Mouse (Mus musculus) thymus, postnatal 10 days (tissue): ENCODE measurements around the gene Lrrk1.

Source experiments
- DNase-seq, 2 experiments: peaks; one replicate each; pipeline ENCODE4 v3.0.0; 2021; ENCODE audit warnings: low spot score in 2 of 2

The Lrrk1 gene

DNA sequence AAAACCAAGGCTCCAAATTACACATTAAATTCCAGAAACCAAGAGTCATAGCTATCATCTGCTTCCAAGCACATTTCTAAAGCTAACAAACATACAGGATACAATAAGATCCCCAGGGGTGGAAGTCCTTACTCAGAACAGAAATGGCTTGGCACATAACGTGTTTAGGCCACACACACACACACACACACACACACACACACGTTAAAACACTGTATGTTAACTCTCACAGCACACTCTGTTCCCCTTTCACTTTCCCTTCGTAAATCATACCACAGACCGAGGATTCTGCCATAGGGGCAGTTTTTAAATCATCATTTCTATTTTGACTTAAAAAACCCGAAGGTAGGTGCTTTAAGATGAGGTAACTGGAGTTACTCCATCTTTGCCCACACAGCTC is 3.9 kb downstream of the Lrrk1 start:
- DNase-seq: no peak

DNA sequence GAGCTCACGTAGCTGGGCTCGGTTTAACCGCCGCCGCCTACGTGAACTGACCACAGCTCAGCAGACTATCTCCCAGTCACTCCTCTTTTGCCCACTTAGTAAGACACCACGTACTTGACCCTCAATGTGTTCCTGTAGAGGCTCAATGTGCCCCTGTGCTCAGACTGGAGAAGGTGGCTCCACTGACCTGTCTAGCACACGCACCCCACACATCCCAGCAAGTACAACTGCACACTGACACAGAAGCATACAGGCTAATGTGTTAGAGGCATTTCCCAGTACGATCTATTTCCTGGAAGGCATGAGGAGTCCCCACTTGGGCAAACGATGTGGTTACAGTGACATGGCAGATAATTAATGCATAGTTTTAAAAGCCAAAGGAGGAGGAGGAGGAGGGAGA is 11.6 kb downstream of the Lrrk1 start:
- DNase-seq: no peak

DNA sequence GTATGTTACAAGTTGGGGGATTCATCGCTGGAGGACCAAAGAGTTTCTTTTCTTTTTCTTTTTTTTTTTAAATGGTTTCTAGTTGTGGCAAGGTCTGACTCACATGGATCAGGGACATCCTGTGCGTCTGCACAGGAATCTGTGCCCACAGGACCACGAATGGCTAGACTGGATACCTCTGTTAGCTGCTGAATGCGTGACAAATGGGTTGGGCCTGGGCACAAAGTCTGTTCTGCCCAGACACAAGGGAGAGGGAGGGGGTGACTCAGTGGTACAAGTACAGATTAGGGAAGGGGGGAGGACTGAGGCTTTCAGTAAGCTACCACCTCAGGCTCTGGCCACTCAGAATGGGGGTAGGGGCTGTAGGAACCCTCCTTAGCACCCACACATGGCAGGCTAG is 12.4 kb downstream of the Lrrk1 start:
- no peak for DNase-seq

DNA sequence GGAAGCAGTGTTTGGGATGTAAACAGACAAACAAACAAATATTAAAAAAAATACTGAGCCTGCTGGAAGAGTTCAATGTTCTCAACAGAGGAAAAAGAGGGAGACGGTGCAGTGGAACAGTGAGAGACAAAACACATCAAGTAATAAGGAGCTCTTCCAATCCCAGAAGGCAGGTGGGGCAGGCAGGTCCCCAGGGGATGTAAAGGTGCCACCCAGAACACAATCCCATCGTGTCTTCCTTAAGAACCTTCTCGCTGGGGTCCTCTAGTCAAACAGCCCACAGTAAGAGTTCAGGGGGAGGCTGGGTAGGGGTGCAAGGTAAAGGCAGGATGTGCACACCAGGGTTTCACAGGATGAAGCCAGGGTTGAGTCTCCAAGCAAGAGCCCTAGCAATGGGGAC is 14.8 kb downstream of the Lrrk1 start:
- DNase-seq: no peak

DNA sequence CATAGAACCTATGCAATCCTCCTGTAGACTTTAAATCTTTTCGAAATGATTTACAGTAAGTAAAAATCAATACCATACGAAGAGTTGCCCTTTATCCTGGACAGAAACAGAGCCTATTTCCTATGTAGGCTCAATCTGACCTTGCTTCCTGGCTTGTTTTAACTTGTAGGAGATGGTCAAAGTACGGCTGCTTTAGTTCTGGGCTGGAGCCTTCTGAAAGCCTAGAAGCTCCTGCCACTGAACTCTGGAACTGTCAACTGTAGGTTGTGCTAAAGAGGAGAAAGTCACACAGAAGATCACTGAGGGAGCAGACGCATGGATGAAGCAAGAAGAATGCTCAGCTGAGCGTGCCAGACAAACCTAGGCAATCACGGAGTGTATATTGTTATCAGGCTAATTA is 17.2 kb downstream of the Lrrk1 start:
- DNase-seq: no peak

DNA sequence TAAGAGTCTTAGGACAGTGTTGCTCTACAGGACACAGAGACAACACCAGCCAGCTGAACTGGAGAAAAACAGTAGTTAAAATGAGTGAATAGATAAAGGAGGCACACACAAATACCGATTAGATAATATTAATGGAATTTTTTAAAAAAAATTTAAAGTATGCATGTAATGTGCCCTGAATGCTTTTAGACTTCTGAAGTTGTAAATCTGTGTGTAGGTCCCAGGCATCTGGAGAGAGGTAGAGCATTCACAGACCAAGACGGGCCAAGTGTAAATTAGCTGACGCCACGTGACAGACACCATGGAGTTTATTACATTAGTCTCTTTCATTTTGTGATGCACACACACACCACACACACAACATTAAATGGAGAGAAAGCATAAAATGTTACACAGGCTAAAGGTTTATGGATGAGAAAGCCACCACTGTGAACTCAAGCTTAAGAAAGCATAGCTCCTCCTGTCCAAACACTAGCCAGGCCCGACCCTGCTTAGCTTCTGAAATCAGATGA is 18.2 kb downstream of the Lrrk1 start:
- DNase-seq: no peak

DNA sequence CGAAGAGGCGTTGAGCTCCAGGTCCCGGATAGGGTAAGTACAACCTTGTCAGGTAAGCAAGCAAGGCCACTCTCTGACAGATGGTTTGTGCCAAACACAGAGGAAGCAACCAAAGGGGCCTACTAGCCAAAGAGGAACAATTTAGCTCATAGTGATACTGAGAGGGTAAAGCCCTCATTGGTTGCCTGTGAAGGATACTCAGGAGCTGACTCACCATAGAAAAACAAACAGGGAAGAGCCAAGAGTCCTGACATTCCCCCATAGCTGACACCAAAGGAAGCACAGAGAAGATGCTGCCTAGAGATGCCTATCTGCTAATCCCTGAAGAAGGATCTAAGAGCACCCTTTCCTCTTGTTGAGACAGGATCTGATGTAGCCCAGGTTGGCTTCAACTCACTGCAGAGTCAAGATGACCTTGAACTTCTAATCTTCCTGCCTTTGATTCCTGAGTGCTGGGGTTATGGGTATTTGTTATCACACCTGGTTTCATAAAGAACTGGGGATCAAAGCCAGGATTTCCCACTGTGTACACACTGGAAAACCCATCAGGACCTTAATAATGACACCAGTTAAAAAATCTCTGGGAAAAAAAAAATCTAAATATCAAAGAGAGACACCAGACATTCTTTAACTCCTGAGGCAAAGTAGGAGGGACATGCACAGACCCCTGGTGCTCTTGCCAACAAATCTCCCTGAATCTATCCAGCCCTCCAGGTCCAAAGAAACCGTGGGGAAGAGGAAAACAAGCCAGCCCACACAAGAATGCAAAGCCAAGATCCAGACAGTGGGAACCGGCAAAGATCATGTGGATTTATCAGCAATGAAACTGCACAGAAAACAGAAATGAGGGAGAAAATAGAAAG is 18.8 kb downstream of the Lrrk1 start:
- no peak for DNase-seq

DNA sequence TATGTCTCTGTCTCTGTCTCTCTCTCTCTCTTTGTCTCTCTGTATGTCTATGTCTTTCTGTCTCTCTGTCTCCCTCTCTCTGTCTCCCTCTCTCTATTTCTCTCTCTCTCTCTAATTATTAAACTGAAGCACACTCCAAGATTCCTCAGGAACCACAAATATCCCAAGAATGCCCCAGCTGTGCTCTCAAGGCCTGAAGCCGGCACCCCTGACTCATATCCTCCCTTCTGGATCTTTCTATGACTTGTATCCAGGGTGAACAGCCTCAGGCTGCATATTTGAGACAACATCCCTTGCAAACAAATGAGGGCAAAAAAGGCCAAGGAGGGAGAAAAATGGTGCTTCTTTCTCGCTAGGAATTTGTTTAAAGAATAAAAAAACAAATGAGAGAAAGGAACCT is 22.2 kb downstream of the Lrrk1 start, which contains the start of gene Gm10974:
Gene Gm10974 (plus strand): TSS at position 2 of the 400 bp plus-strand sequence.
- DNase-seq: no peak

DNA sequence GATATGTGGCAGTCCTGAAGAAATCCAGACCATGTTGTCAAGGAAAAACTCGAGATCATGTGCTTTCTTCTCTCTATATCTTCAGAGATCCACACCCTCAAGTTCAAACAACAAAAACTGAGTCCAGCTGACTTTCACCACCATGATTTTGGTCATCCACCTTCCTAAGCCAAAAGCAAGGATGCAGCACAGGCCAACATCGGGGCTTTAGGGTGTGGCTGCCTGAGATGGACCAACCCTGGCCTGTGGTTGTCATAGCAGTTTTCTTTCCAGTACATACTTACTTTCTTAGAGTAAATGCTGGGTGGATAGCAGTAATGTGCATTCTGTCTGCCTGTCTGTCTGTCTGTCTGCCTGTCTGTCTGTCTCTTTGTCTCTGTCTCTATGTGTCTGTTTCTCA is 22.7 kb downstream of the Lrrk1 start:
- no peak for DNase-seq

DNA sequence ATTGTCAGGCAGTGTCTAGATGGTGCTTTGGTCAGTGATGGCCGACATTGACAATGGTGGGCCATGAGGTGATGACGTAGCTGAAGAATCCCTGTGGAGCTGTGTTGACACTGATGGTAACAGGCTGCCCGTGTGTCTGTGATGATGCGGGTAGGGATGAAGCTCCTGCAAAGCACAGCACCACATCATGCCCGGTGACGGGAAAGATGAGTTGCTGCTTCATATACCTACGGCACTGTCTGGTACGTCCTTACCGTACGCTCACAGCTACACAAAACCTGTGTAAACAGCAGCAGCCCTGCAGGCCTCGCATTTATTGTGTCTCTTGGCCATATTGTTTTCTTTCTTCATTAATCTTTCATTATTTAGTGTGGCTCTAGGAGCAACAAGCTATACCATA is 23.7 kb downstream of the Lrrk1 start:
- DNase-seq: no peak

DNA sequence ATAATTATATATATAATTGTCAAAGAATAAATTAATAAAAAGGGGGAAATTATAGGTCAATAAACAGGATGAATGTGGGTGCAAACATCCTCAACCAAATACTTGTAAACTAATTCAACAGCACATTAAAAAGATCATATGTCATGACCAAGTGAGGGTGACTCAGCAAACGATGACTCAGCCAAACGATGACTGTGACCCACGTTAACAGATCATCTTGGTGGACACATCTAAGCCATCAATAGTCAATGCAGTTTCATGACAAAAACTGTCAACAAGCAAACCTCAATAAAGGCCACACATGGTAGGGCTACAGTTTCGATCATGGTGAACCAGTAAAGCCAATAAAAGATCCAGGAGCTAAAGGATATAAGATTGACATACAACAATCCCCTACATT is 29.1 kb downstream of the Lrrk1 start:
- DNase-seq: no peak

DNA sequence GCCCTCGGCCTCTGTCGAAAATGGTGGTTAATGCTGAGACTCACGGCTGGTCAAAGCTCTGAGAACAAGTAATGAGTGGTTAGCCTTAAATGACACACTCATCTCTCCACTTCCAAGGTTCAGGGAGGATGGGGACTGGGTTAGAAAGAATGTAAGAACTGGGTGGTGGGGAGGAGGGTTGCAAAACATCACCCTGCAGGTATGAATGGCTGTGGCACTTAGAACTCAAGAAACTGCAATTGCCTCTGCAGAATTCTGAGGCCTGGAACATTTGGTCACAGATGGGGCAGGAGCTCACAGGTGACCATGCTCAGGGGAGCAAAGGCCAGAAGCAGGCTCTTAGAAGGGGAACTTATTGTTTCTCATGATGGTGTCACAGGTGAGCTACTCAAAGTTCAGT is 29.7 kb downstream of the Lrrk1 start:
- DNase-seq: no peak

DNA sequence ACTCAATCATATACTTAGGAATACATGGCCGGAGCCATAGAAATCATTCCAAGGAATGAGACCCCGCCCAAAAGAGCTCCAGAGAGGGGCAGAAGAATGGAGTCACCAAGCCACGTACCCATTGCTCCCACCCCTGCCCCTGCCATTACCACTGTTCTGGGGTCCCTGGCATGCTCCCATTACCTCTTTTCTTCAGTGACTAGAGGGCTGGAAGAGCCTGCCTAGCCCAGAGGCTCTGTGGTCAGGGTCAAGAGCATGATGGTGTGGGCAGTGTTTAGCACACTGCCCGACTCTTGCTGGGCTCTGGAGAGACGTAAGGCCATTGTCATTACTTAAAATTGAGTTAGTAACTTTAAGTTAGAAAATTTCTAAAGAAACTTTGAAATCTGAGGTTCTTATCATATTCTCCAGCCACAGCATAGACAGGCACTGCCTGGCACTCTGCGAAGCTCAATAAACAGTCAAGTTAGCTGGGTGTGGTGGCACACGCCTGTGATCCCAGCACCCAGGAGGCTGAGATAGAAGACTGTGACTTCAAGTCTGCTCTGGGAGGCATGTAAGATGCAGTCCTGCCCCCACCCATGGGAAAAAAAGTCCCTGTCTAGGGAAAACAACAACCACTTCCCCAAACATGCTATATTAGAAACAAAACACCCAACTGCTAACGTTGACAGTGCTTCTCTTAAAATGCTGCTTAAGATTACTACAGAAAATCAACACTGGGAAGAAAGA is 32.2 kb downstream of the Lrrk1 start:
- DNase-seq: no peak

DNA sequence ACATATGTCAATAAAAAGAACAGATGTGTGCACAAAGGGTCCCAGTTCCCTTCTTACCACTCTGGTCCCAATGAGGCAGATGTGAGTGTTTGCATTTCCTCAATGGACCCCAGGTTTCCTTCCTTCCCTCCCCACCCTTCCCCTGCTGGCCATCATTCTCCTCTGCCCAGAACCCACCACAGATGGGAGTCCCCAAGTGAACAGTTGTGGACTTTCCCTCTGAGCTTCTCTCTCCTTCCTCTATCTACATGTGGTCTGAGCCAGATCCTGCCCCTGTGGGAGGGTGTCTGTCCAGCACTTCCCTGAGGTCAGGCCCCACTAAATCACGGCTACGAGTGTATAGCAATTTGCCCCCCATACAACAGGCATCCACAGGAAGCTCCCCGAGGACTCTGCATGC is 33.2 kb downstream of the Lrrk1 start:
- DNase-seq: no peak

DNA sequence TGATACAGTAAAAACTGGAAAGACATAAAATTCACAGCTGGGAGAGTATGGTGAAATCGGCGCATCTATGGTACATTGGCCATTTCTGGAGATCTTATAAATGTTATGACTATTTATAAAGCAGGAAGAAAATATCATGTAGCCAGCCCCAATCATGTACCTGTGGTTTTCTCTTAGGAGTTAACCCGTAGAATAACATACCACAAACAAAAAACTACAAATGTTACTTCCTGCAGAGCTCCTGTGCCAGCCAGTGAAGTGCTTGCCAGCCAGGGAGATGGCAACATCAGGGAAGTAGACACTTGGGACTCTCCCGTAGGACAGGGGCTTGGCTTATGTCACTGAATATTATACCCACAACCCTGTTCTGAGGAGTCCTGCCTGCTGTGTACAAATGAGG is 37.1 kb downstream of the Lrrk1 start:
- DNase-seq: no peak

DNA sequence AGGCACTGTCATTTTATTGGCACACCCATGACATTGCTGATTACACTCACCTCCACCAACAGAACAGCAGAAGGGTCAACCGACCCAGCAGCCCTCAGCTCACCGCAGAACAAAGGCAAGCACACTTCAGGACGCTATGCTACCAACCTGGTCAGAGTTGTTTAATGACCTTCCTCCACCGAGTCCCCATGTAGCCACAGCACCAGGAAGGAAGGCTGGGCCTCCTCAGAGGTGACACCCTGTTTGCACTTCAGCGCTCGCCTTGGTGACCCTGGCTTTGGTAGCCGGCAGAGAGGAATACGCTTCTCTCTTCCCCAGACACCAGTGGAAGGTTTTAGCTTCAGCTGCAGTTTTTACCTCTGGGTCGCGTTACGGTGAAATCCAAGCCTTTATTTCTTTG is 38.5 kb downstream of the Lrrk1 start:
- no peak for DNase-seq

DNA sequence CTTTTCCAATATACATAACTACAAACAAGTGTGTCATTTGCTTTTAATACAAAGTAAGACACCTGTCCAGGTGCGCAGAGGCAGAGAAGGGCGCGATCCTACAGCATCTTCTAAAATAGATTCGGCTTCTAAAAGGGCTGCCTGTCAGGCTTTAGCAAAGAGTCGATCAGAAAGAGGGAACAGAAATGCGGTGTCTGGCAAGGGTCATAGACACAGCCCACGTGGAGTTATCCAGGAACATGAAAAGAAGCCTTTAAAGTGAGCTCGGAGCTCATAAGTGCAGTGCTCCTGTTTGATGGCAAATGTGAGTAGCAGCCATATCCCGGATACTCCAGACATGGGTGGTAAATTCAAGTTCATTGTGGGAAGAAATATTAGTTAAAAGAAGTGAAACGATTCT is 39.6 kb downstream of the Lrrk1 start:
- DNase-seq: no peak

DNA sequence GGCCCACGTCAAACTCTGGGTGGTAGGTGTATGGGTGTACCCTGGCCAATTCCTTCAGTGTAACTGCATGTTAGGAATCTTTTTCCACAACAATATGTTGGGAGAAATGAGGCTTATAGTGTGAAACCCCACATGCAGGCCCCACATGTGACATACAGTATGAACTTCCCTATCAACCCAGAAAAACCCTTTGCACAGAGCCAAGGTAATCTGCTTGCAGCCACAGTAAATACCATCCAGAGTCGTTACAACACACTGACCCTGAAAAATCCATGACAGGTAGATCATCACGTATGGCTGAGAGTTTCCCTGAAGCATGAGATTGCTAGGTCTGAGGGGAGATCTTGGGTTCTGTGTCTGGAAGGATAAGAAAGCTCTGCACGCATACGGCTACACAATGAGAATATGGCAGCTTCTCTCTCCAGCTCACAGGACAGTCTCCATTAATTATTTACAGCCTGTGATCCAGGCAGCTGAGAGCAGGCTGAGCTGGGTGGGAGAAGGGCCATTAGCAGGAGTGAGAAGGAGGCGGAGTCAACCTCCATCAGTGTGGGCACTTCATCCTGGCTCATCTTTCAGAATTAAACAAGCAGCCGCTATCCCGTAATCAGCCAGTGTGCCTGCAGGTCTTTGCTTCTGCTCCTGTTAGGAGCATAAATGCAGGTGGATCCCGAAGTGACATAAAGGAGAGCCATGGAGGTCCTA is 41.0 kb downstream of the Lrrk1 start:
- no peak for DNase-seq

DNA sequence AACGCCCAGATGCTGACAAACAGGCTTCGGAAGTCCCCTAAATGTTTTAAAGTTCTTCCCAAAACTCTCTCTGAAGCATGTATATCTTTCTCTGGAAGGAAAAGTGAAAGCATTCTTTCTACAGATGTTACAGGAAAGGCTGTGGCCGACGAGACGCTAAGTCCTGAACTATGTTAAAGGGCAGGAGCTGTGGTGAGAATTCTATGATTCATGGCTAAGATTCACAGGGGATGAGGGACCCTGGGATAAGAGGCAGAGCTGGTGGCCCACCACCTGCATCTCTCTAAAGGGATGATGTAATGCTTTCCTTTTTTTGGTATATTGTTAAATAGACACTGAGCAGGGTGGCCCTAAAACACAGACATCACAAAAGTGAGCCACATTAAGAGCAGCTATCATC is 44.8 kb downstream of the Lrrk1 start:
- no peak for DNase-seq

DNA sequence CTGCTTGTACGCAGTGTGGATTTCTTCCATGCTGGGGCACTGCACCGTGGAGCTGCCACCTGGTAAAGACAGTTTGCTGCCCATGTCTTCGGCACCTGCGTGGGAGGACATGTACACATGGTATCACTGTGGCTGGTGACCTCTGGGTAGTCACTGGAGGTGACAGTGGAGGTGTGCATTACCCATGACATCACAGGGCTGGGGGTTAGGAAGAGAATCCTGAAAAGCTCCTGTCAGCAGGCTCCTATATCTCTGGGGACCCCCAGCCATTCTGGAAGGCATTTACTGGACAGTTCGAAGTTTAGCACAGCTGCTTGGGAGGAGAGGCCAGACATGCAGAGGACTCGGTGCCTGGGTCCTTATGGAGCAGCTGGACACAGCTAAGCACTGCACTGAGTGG is 45.3 kb downstream of the Lrrk1 start:
- DNase-seq: no peak

DNA sequence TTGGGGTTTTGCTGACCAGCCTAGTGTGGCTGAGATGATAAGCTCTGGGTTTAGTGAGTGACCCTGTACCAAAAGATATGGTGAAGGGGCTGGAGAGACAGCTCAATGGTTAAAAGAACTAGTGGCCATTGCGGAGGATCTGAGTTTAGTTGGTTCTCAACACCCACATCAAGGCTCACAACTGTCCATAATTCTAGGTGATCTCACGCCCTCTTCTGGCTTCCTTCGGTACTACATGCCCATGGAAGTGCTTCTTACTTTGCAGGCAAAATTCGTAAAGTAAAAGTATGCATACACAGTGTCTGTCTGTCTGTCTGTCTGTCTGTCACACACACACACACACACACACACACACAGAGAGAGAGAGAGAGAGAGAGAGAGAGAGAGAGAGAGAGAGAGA is 45.8 kb downstream of the Lrrk1 start:
- DNase-seq: peak in 1 of 2 experiments; percentile 24

DNA sequence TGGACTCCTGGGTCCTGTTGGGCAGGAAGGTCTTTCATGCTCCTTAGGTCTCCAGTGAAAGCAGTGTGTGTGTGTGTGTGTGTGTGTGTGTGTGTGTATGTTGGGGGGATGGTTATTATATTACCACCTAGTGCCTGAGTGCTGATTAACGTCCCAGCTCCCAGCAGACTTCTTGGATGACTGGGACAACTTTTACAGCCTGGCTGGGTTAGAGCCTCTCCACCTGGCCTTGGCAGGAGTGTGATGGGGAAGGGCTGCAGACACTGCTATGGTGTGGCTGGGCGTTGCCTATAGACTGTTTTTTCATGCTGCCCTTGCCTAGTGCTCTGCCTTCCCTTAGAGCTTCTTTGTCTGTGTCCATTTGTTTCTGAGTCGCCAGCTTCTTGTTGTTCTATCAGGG is 48.1 kb downstream of the Lrrk1 start:
- no peak for DNase-seq
